Mouse (Mus musculus): ENCODE measurements at regions not wholly inside any gene's neighbourhood (a gene's known extent, or its start where the extent isn't known, plus 50 kb on each side); places are given as distances from the start of the nearest gene placed in this dataset.
A peak's percentile ranks its signal among the peaks of the same experiment; 100 is the strongest.

DNA sequence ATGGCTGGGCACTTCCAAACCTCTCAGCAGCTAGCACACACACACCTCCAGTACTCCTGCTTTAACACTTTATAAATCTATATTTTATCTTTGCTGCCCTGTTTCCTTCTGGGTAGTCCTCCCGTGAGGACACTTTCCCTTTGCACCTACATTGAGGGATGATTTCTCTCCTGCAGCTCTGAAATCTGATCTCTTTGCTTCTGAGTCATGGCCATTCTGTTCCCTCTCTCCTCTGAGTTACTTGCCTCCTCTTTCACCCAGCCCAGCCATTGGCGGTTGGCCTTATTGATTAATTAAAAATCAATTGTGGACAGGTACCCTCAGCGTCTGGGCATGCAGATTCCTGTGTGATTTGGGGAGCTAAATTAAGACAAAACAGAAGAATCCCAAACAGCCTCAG lies 58.0 kb upstream of the Cxcl12 start:
- Histone ChIP-seq H3K27me3 (ENCODE audit: low read depth, poor library complexity, severe bottlenecking) (no peaks in the 10 kb centered on the region), H3K4me3 (no peak overlapping the region), H3K27ac (no peak overlapping the region), H3K9me3 (replicated peaks) (no peaks in the 10 kb centered on the region), H3K4me1 (peaks cover 22% of the 10 kb centered on the region), H3K36me3 (no peaks in the 10 kb centered on the region)
- WGBS, result 50% methylated on average over 3 of the region's 3 CpGs
- no peak for DNase-seq (ENCODE audit: low spot score)

DNA sequence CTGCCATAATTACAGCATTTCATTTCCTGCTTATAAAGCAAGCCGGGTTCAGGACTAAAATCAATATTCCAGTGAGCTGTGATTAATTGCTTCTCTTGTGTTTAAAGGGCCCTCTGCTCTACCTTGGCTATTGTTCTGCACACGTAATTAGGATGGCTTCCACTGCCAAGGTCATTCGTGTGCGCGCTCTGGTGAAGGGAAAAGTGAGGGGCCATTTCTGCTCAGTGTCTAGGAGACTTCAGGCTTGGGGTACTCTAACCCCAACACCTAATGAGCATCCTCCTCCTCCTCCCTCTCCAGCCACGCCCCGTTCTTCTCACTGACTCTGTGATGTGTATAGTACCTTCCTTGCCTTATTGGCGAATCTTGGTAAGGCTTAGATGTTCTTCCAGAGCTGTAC lies 53.5 kb upstream of the Cxcl12 start:
- DNase-seq (ENCODE audit: low spot score), result no peak
- no peak overlapping the region for H3K4me3 ChIP-seq
- peaks cover 33% of the 10 kb centered on the region for H3K4me1 ChIP-seq
- WGBS, result 76% methylated on average over 8 of the region's 8 CpGs
- H3K9me3 ChIP-seq (replicated peaks), result no peaks in the 10 kb centered on the region
- H3K27ac ChIP-seq, result peak overlapping the region; percentile 22
- H3K36me3 ChIP-seq, result no peaks in the 10 kb centered on the region
- H3K27me3 ChIP-seq (ENCODE audit: low read depth, poor library complexity, severe bottlenecking), result no peaks in the 10 kb centered on the region

DNA sequence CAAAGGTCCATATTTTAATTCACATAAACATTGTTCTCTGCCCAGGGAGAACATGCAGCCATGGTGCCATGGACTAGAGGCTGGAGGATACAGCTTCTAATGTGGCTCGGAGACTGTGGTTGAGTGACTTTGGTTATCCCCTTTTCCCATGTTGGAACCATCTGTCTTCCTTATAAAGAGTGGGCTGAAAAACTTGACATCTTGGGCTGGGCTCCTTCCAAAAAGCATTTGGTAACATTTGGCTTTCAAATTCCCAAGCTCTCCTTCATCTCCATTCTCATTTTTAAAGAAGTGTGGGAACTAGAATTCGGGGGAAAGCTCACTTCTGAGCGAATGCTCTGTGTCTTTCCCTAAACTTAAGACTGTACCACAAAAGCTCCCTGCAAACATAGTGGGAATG lies 50.3 kb upstream of the Cxcl12 start:
- WGBS, result 87% methylated on average over 3 of the region's 3 CpGs

More for the DNA sequence above, 50.3 kb upstream of the Cxcl12 start:
- Histone ChIP-seq H3K4me3 (no peak overlapping the region), H3K9me3 (replicated peaks) (no peaks in the 10 kb centered on the region), H3K4me1 (peaks cover 30% of the 10 kb centered on the region), H3K27me3 (ENCODE audit: low read depth, poor library complexity, severe bottlenecking) (no peaks in the 10 kb centered on the region), H3K36me3 (no peaks in the 10 kb centered on the region), H3K27ac (no peak overlapping the region)
- no peak for DNase-seq (ENCODE audit: low spot score)
